Mouse (Mus musculus): ENCODE data around the gene Gm28729.
A peak's percentile ranks its signal among the peaks of the same experiment; 100 is the strongest.
"Not testable (repeated sequence)": the region's sequence is repeated elsewhere in the genome, so short reads cannot be mapped to it uniquely, and the experiment has no call there.

The Gm28729 gene

GRCm38 (mm10) chr9:96517429-96517828, 7.6 kb downstream of the Gm28729 start:
- DNase-seq: peak in 1 of 2 experiments; percentile 24

- DNase-seq: no peak
Observed at GRCm38 (mm10) chr9:96516806-96517205, 8.3 kb downstream of the Gm28729 start.

- DNase-seq: no peak
Observed at GRCm38 (mm10) chr9:96515737-96516136, 9.3 kb downstream of the Gm28729 start.

GRCm38 (mm10) chr9:96514278-96514677, 10.8 kb downstream of the Gm28729 start:
- no peak for DNase-seq

GRCm38 (mm10) chr9:96506011-96506498, 19.0 kb downstream of the Gm28729 start:
- DNase-seq: peak in 1 of 2 experiments; percentile 10

- DNase-seq: no peak
Observed at GRCm38 (mm10) chr9:96505156-96505555, 19.9 kb downstream of the Gm28729 start.

- no peak for DNase-seq
Observed at GRCm38 (mm10) chr9:96504116-96504895, 20.8 kb downstream of the Gm28729 start.

- DNase-seq: no peak
Observed at GRCm38 (mm10) chr9:96502856-96503610, 22.0 kb downstream of the Gm28729 start.

- no peak for DNase-seq
Observed at GRCm38 (mm10) chr9:96501217-96501616, 23.8 kb downstream of the Gm28729 start.

- peak in 1 of 2 experiments; percentile 29 for DNase-seq
Observed at GRCm38 (mm10) chr9:96493212-96493611, 31.9 kb downstream of the Gm28729 start.

- DNase-seq: peak in 1 of 2 experiments; percentile 57
Observed at GRCm38 (mm10) chr9:96491810-96492209, 33.3 kb downstream of the Gm28729 start.

GRCm38 (mm10) chr9:96487869-96488268, 37.2 kb downstream of the Gm28729 start:
- not testable (repeated sequence) for DNase-seq

- no peak for DNase-seq
Observed at GRCm38 (mm10) chr9:96483648-96484047, 41.4 kb downstream of the Gm28729 start.

- no peak for DNase-seq
Observed at GRCm38 (mm10) chr9:96483028-96483427, 42.0 kb downstream of the Gm28729 start.

GRCm38 (mm10) chr9:96478071-96478888, 46.8 kb downstream of the Gm28729 start, which contains the start of gene Rnf7:
Rnf7 (minus strand) TSS chr9:96478675.
- DNase-seq: peak; percentile 99 to 100

- no peak for DNase-seq
Observed at GRCm38 (mm10) chr9:96472356-96472755, 52.7 kb downstream of the Gm28729 start.

- not testable (repeated sequence) for DNase-seq
Observed at GRCm38 (mm10) chr9:96471681-96472080, 53.4 kb downstream of the Gm28729 start.

- no peak for DNase-seq
Observed at GRCm38 (mm10) chr9:96470266-96470974, 54.6 kb downstream of the Gm28729 start.

- DNase-seq: no peak
Observed at GRCm38 (mm10) chr9:96469556-96470265, 55.4 kb downstream of the Gm28729 start.

GRCm38 (mm10) chr9:96463708-96464107, 61.4 kb downstream of the Gm28729 start:
- peak in 1 of 2 experiments; percentile 34 for DNase-seq

GRCm38 (mm10) chr9:96461607-96462006, 63.5 kb downstream of the Gm28729 start:
- no peak for DNase-seq

All from lung, postnatal 4 days (tissue).